Mouse (Mus musculus) left cerebral cortex, adult 11 months (tissue): ENCODE results near the gene Prkd2.

Experiments used
- DNase-seq: peaks from one replicate; pipeline ENCODE4 v3.0.0; 2022; ENCODE audit warnings: low spot score

Prkd2 gene

GRCm38 (mm10) chr7:16918670-16919069 is 76.0 kb downstream of the Prkd2 start:
- no peak for DNase-seq

GRCm38 (mm10) chr7:16919395-16920149 is 76.9 kb downstream of the Prkd2 start:
- DNase-seq: no peak
